Mouse (Mus musculus) forebrain, embryonic 15.5 days (tissue): ENCODE data around the gene Prm2. TPM values are rescaled to one million over a fixed set of nuclear protein-coding genes. Genes with fewer than 3 reads are reported as not detected.
"Not testable (repeated sequence)": the region's sequence is repeated elsewhere in the genome, so short reads cannot be mapped to it uniquely, and the experiment has no call there.

Experiments used
- ATAC-seq: fragments of 200-750 bp; cut with Nextera tagmentation; replicated peaks from 2 replicates; pipeline ENCODE4 v1.8.0; 2017; ENCODE audit warnings: mild to moderate bottlenecking, moderate TSS enrichment, moderate library complexity
- H3K27ac ChIP-seq: fragments of 300-500 bp; sonication (generic); replicated peaks from 2 replicates; pipeline ENCODE4 v1.5.1; 2015; ENCODE audit warnings: mild to moderate bottlenecking, inconsistent platforms
- H3K27me3 ChIP-seq: fragments of 300-500 bp; sonication (generic); 2 replicates; pipeline ENCODE4 v1.6.1; 2015; ENCODE audit warnings: inconsistent platforms
- H3K36me3 ChIP-seq: fragments of 300-500 bp; sonication (generic); 2 replicates; pipeline ENCODE4 v1.6.1; 2015; ENCODE audit warnings: mild to moderate bottlenecking, inconsistent platforms
- H3K4me1 ChIP-seq: fragments of 300-500 bp; sonication (generic); 2 replicates; pipeline ENCODE4 v1.6.1; 2015; ENCODE audit warnings: inconsistent platforms
- H3K4me2 ChIP-seq: fragments of 300-500 bp; sonication (generic); replicated peaks from 2 replicates; pipeline ENCODE4 v1.6.1; 2015; ENCODE audit warnings: mild to moderate bottlenecking, inconsistent platforms
- H3K4me3 ChIP-seq: fragments of 300-500 bp; sonication (generic); 2 replicates; pipeline ENCODE4 v1.5.1; 2015; ENCODE audit warnings: mild to moderate bottlenecking, inconsistent platforms
- H3K9ac ChIP-seq: fragments of 300-500 bp; sonication (generic); replicated peaks from 2 replicates; pipeline ENCODE4 v1.6.1; 2015; ENCODE audit warnings: mild to moderate bottlenecking, inconsistent platforms
- H3K9me3 ChIP-seq: fragments of 300-500 bp; sonication (generic); 2 replicates; pipeline ENCODE4 v1.6.1; 2016; ENCODE audit warnings: inconsistent platforms
- WGBS: fragments of 180-500 bp; shearing (Covaris S2); methylation state at CpG from one replicate; pipeline ENCODE4 v1.1.7; 2015; ENCODE audit warnings: mixed read lengths; 5-methylcytosine and 5-hydroxymethylcytosine counted together
- polyA plus RNA-seq: library from polyadenylated mRNA; unstranded; fragments of >200 nt; fragmentation: Nextera tagmentation; extraction: Ambion mirVana; gene quantifications from 2 replicates; pipeline ENCODE4 v1.2.1, GENCODE M21; 2015

The Prm2 gene
- polyA plus RNA-seq, 1 experiment from 2014 or later: not detected

DNA sequence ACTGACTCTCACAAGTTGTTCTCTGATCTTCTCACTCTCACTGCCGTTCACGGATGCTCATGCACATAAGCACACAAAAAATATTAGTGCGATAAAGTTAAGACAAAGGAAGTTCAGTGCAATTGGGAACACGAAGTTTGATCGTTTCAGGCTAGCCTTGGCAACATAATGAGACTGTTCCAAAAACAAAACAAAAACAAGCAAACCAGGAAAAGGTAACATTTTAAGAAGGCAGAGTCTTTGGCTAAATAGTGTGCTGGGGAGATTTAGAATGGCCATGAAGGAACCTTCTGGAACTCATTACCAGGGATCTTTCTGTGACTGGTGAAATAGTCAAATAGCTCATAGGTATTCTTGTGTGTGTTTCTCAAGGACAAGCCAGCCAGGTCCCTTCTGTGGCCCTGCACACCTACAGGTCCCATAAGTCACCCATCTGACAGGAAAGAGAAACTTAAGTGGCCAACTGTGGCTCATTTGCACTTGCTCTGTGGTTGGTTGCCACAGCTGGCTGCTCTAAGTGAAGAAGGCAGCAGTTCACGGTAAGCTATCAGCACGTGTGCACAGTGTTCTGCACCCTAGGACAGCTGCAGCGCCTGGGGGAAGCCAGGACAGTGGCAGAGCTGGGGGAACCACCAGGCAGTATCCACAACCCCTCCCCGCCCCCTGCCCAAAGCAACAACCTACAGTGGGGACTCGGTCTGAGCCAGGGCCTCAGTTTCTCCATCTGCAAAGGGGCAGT lies 10.0 kb upstream of the Prm2 start, which contains the start of gene Prm1:
Gene Prm1, minus strand, starts transcription at position 51 of the 739 bp plus-strand sequence.
- no peak for ATAC-seq
- H3K36me3 ChIP-seq: no peaks in the 10 kb centered on the region

DNA sequence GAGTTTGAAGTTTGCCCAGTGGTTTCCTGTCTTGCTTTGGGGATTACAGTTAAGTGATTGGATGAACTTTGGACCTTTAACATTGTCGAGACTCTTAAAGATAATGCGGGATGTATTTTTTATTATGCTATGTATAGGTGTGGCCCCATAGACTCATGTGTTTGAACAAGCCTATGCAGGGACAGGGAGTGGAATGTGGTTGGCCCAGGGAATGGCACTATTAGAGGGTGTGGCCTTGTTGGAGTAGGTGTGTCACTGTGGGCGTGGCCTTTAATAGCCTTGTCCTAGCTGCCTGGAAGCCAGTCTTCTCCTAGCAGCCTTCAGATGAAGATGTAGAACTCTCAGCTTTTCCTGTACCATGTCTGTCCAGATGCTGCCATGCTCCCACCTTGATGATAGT lies 6.5 kb upstream of the Prm2 start:
- WGBS: 88% methylated on average over 3 of the region's 3 CpGs
- H3K9ac ChIP-seq, ATAC-seq: not testable (repeated sequence)

More for the DNA sequence above, 10.0 kb upstream of the Prm2 start, which contains the start of gene Prm1:
- no peak within 1 kb of the TSS for H3K4me3 ChIP-seq
- no peaks in the 10 kb centered on the region for H3K27me3 ChIP-seq
- H3K4me2 ChIP-seq: no peak within 1 kb of the TSS
- H3K9ac ChIP-seq: no peak within 1 kb of the TSS
- no peak within 1 kb of the TSS for H3K27ac ChIP-seq
- H3K4me1 ChIP-seq: no peaks in the 10 kb centered on the region
- no peaks in the 10 kb centered on the region for H3K9me3 ChIP-seq
- 86% methylated on average over 10 of the region's 10 CpGs for WGBS

DNA sequence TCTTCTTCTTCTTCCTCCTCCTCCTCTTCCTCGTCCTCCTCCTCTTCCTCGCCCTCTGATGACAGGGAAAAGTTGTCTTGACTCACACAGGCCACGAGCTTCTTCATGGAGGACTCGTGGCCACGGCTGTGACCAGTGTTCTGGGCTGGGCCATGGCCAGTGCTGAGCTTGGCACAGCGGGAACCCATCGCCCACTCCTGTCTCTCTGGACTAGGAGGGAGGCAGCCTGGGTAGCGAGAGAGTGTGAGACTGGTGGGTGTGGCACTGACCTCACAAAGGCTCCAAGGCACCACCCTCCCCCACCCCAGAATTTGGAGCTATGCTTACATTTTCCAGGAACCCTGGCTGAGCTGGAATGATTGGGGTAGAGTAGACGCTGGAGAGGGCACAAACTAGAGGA lies 5.2 kb downstream of the Prm2 start, which contains the start of gene Prm3:
Gene Prm3, minus strand, starts transcription at position 213 of the 400 bp plus-strand sequence.
- Histone ChIP-seq H3K4me1 (peaks cover 6% of the 10 kb centered on the region; the same call in 1 of the 2 replicates), H3K27me3 (peaks cover under 1% of the 10 kb centered on the region; the same call in 1 of the 2 replicates), H3K36me3 (no peaks in the 10 kb centered on the region), H3K9me3 (no peaks in the 10 kb centered on the region), H3K9ac (no peak within 1 kb of the TSS), H3K27ac (no peak within 1 kb of the TSS), H3K4me3 (no peak within 1 kb of the TSS), H3K4me2 (no peak within 1 kb of the TSS)
- 81% methylated on average over 9 of the region's 9 CpGs for WGBS
- ATAC-seq: no peak

More for the DNA sequence above, 6.5 kb upstream of the Prm2 start:
- H3K4me3 ChIP-seq, H3K27ac ChIP-seq, H3K36me3 ChIP-seq, H3K4me1 ChIP-seq, H3K9me3 ChIP-seq, H3K4me2 ChIP-seq, H3K27me3 ChIP-seq: not testable (repeated sequence)

DNA sequence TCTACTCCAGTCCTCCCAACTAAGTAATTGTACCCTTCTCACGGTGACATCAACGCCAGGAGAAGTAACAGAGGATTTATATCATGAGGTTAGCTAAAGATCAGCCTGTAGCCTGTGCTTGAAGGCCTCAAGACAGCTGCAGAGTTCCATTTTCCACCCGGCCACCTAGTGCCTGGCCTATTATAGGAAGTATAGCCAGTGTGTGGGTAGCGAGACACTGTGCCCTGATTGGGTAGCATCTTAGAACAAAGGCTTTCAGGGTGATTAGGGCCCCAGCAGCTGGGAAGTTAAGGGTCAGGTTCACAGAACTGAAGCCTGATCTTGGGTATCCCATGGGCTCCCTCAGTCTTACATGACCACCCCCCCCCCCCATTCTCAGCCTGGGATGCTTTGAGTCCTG lies 7.1 kb downstream of the Prm2 start:
- H3K4me1 ChIP-seq: peaks cover 18% of the 10 kb centered on the region
- 0 out of 2 replicates have a peak, but pooled peaks cover 2% of the 10 kb centered on the region for H3K27me3 ChIP-seq
- no peak for ATAC-seq
- H3K4me3 ChIP-seq: no peak overlapping the region
- H3K36me3 ChIP-seq: no peaks in the 10 kb centered on the region
- H3K9ac ChIP-seq: no peak overlapping the region
- H3K27ac ChIP-seq: no peak overlapping the region
- H3K4me2 ChIP-seq: no peak overlapping the region
- 50% methylated on average over 4 of the region's 4 CpGs for WGBS
- no peaks in the 10 kb centered on the region for H3K9me3 ChIP-seq

DNA sequence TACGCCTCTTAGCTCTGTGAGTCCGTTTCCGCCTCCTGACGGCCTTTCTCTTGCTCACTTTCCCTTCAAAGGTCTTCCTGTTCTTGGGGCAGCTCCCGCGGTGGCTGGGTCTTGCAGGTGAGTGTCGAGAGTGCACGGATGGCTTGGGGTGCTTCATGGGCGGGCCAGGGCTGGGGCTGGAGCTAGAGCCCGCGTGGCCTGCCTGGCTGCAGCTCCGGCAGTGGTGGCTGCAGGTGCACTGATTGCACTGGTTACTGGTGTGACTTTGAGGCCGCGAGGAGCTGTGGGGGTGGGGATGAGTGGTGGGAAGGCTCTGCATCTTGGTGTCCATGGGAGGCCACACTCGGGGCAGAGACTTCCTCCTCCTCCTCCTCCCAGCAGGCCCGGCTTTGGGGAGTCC lies 7.7 kb downstream of the Prm2 start, which contains the start of gene Tnp2:
Gene Tnp2, minus strand, starts transcription at position 390 of the 400 bp plus-strand sequence.
- H3K27ac ChIP-seq: no peak within 1 kb of the TSS
- no peak for ATAC-seq
- no peak within 1 kb of the TSS for H3K9ac ChIP-seq
- H3K9me3 ChIP-seq: no peaks in the 10 kb centered on the region
- H3K4me2 ChIP-seq: no peak within 1 kb of the TSS
- peaks cover 19% of the 10 kb centered on the region for H3K4me1 ChIP-seq
- no peaks in the 10 kb centered on the region for H3K36me3 ChIP-seq
- WGBS: 60% methylated on average over 16 of the region's 16 CpGs
- H3K4me3 ChIP-seq: no peak within 1 kb of the TSS
- H3K27me3 ChIP-seq: peaks cover 8% of the 10 kb centered on the region; the same call in 1 of the 2 replicates

DNA sequence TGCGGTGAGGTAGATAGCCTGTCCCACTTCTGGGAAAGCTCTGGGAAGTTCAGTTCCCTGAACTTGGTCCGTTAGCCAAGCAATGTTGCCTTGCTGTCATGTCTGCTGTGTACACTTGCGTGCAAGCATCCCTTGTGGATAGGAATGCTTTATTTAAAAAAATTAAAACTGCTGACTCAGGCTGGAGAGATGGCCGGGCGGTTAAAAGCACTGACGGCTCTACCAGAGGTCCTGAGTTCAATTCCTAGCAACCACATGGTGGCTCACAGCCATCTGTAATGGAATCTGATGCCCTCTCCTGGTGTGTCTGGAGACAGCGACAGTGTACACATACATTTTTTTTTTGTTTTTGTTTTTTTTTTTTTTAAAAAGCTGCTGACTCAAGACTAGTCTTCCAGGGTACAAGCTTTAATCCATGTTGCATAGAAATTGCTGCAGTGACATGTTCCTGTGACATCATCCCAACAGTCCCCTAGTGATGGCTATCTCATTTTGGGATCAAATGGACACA lies 8.3 kb downstream of the Prm2 start:
- Histone ChIP-seq H3K36me3 (no peaks in the 10 kb centered on the region), H3K9me3 (no peaks in the 10 kb centered on the region), H3K27me3 (peaks cover 15% of the 10 kb centered on the region; the same call in 1 of the 2 replicates), H3K4me1 (peaks cover 19% of the 10 kb centered on the region), H3K27ac (no peak overlapping the region), H3K9ac (no peak overlapping the region), H3K4me2 (no peak overlapping the region), H3K4me3 (no peak overlapping the region)
- no peak for ATAC-seq
- 83% methylated on average over 7 of the region's 7 CpGs for WGBS

DNA sequence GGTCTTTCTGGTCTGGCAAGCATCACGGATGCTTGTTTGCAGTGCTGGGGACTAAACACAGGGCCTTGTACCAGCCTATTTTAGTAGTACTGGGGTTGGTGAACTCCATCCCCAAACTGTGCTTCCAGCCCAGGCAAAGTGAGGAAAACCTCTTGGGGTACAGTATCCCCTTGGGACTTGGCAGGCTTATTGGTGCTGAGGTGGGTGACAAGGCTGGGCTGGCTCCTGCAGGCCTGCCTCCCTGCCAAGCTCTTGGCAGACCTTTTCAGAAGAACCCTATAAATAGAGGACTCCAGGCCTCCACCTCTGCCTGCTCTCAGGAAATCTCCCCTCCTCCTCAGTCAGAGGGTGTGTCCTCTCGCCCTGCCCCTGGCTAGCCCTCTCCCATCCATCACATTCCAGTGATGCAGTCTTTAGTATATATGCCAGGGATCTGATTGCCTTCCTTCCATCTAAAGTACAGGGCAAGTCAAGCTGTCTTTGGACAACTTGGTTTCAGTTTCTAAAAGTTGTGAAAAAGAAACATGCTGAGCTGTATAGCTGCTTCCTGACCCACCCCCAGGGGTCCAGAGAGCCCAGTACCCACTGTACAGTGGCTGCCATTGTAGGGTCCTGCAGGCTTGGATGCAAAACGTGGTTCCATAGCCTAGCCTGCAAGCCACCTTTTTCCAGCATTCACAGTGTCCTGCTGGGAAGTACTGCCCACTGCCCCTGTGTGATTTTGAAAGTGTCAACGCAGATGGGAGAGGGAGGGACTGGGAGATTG lies 9.0 kb downstream of the Prm2 start:
- WGBS: 72% methylated on average over 4 of the region's 4 CpGs
- Histone ChIP-seq H3K9ac (no peak overlapping the region), H3K27ac (no peak overlapping the region), H3K4me3 (no peak overlapping the region), H3K4me2 (no peak overlapping the region), H3K9me3 (no peaks in the 10 kb centered on the region), H3K27me3 (peaks cover 15% of the 10 kb centered on the region; the same call in 1 of the 2 replicates), H3K4me1 (peaks cover 19% of the 10 kb centered on the region), H3K36me3 (no peaks in the 10 kb centered on the region)
- ATAC-seq: no peak

DNA sequence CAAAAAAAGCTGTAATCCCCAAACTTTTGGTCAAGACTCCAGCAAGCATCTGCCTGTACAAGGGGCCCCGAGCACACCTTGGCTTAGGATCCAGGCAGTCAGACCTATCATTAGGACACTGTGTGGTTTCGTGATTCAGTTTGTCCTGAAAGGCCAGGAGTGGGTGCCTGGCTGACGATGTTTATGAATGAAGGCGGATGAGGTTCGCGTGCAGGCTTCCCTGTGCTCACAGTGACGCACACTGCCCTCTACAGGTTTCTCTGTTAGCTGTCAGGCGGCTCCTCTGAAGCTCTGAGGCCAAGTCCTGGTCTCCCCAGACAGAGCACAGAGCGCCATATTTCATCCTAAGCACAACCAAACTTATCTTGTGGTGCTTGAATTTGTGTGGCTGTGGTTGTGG lies 9.6 kb downstream of the Prm2 start:
- Histone ChIP-seq H3K9me3 (no peaks in the 10 kb centered on the region), H3K4me1 (peaks cover 19% of the 10 kb centered on the region), H3K4me3 (peak overlapping the region; percentile 75), H3K9ac (peak overlapping the region; percentile 63), H3K27me3 (peaks cover 15% of the 10 kb centered on the region; the same call in 1 of the 2 replicates), H3K36me3 (no peaks in the 10 kb centered on the region), H3K27ac (peak overlapping the region; percentile 84), H3K4me2 (peak overlapping the region; percentile 98)
- ATAC-seq: peak; percentile 44
- WGBS: 3% methylated on average over 9 of the region's 9 CpGs

DNA sequence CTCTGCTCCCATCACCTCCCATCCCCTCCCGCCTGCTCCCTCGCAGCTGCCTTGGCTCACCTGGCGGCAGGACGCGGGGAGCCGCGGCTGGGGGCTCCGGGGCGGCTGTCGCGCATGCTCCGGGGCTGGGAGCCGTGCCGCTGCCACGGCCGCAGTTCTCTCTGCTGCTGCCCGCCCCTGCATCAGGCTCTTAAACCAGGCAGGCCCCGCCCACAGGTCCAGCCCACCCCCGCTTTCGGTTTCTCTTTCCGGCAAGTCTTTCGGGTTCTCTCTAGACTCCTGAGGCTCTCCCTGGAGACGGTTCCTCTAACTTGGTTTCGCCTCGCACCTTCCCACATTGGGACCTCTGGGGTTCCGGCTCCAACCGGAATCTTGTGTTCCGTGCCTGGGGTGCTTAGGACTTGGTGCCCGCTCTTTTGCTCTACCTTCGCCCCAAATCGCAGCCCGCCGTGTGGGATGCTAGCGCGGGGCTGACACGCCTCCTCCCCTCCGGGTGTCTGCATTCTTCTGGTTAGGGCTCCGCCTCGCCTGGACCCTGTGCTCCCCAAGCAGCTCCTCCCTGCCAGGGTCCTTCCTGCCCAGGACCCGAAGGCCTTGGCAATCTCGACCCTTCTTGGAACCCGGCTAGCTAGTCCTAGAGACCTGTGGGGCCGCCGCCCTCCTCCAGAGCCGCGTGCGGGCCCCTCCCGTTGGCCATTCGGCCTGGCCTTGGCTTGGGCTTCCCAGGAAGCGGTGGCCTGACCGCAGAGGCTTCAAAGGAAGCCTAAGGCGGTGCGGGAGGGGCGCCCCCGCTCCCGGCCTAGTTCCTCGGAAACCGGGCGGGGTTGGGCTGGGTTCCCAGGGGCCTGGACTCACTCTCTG lies 10.3 kb downstream of the Prm2 start, which contains the start of gene Socs1:
Gene Socs1, minus strand, starts transcription at position 166 of the 861 bp plus-strand sequence.
- Histone ChIP-seq H3K4me1 (peaks cover 19% of the 10 kb centered on the region), H3K4me2 (peak within 1 kb of the TSS; percentile 98), H3K27me3 (peaks cover 15% of the 10 kb centered on the region; the same call in 1 of the 2 replicates), H3K9me3 (no peaks in the 10 kb centered on the region), H3K9ac (peak within 1 kb of the TSS; percentile 63), H3K27ac (peak within 1 kb of the TSS; percentile 84), H3K36me3 (no peaks in the 10 kb centered on the region), H3K4me3 (peak within 1 kb of the TSS; percentile 75)
- under 1% methylated on average over 56 of the region's 59 CpGs for WGBS
- peak; percentile 86 for ATAC-seq

DNA sequence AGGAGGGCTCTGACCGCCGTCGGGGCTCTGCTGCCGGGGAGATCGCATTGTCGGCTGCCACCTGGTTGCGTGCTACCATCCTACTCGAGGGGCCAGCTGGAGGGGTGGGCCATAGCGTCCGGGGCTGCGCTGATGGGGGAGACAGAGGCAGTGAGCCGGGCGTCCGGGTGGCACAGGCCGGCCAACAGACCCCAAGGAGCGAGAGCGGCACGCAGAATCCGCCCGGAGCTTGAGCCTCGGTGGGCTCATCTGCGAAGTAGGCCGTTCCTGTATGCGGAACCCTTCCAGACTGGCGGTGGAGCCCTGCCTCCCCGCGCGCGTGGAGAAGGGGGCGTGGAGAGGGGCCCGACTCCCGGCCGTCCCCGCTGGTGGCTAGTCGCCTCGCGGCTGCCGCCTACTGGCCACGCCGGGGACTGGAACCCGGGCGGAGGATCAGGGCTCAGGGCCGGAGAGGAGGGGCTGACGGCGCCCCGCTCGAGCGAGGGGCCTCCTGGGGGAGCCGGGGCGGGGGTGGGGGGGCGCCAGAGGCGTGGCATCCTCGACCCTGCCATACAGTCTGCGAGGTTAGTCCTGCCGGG lies 11.1 kb downstream of the Prm2 start:
- Histone ChIP-seq H3K4me2 (peak overlapping the region; percentile 98), H3K36me3 (no peaks in the 10 kb centered on the region), H3K9me3 (no peaks in the 10 kb centered on the region), H3K4me3 (peak overlapping the region; percentile 75), H3K9ac (peak overlapping the region; percentile 63), H3K4me1 (peaks cover 19% of the 10 kb centered on the region), H3K27me3 (peaks cover 15% of the 10 kb centered on the region; the same call in 1 of the 2 replicates), H3K27ac (peak overlapping the region; percentile 84)
- ATAC-seq: peak; percentile 86
- WGBS: under 1% methylated on average over 39 of the region's 55 CpGs
